Mouse (Mus musculus) lung, postnatal 4 days (tissue): ENCODE data around the gene 1700008P02Rik.
"Not testable (repeated sequence)": the region's sequence is repeated elsewhere in the genome, so short reads cannot be mapped to it uniquely, and the experiment has no call there.

Experiments
- DNase-seq, 2 experiments: peaks; one replicate each; pipeline ENCODE4 v3.0.0; 2021

Gene 1700008P02Rik

DNA sequence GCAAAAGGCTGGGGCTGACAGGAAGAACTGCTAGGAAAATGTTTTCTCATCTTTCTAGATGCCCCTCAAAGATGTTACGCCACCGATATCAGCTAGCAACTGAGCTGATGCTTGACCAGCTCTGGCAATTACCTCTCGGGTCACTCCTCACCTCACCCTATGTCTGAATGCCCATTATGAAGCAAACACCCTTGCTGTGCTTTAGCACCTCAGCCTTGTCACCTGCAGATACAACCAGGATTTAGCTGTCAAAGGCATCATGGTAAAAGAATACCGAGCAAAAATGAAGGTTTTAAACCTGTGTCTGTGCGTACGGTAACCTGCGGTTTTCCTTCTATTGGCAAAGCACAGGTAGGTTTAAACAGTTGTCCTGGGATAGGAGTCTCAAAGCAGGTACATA lies at the start of gene 1700008P02Rik:
Gene 1700008P02Rik, minus strand, starts transcription at position 101 of the 400 bp plus-strand sequence.
- DNase-seq: no peak

DNA sequence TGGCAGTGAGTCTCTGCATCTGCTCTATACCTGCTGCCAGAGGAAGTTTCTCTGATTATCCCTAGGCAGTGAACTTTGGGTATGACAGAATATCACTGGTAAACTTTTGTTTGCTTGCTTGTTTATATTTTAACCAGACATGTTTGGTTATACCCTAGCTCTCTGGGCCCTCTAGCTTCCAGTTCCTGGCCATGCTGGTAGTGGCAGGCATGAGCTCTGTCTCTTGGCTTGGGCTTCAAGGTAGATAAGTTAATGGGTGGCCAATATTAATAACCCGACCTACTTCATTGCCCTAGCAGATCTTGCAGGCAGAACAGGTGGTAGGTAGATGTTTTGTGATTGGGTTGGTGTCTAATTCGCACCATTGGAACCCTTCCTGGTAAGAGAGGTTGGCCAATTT lies 29.2 kb upstream of the 1700008P02Rik start:
- DNase-seq: no peak

DNA sequence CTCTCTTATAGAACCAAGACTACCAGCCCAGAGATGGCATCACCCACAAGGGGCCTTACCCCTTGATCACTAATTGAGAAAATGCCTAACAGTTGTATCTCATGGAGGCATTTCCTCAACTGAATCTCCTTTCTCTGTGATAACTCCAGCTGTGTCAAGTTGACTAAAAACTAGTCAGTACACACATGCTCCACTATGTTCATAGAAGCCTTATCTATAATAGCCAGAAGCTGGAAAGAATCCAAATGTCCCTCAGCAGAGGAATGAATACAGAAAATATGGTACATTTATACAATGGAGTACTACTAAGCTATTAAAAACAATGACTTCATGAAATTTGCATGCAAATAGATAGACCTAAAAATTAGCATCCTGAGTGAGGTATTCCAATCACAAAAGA lies 17.9 kb upstream of the 1700008P02Rik start:
- DNase-seq: not testable (repeated sequence)

DNA sequence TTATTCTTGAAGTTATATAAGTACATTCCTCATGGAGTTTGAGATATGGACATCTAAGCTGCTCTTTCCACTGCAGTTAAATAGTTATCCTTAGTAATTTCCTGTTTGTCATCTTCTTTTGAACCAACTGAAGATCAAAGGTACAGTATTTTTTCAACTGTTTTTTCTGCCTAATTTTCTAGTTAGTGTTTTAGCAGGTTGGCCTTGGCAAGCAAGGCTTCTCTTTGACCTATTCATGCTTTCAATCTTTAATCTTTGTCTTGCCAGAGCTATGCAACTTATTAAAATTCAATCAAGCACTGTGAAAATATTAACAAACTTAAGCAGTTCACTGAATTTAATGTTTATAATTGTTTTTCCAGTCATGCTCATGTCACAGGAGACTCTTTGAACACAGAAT lies 14.0 kb upstream of the 1700008P02Rik start:
- no peak for DNase-seq

DNA sequence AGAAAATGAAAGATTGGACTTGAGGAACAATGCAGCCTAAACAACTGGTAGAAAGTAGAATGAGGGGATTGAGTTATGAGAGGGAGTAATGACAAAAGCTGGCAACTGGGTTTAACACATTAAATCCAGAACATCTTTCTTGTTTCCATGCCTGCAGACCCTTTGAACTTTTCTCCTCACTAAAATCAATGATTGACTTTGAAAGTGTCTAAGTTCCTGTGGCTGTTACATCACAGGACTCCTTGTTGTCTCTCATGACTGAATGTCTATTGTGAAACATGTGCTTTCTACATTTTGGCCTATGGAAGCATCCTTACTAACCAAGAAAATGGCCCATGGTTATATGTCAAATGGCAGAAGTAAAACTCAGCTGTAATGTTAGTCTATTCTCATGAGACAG lies 2.4 kb downstream of the 1700008P02Rik start:
- DNase-seq: no peak
